Mouse (Mus musculus) forebrain, postnatal 0 days (tissue): ENCODE data around the gene Ltb. TPM values are rescaled to one million over a fixed set of nuclear protein-coding genes. Genes with fewer than 3 reads are reported as not detected.

Source experiments
- ATAC-seq: fragments of 200-750 bp; cut with Nextera tagmentation; 2 replicates; pipeline ENCODE4 v1.8.0; 2017; ENCODE audit warnings: mild to moderate bottlenecking, moderate library complexity
- DNase-seq: peaks from one replicate; pipeline ENCODE4 v3.0.0-alpha.2; 2015
- H3K27ac ChIP-seq: fragments of 300-500 bp; sonication (generic); 2 replicates; pipeline ENCODE4 v1.5.1; 2014; ENCODE audit warnings: low read depth, mild to moderate bottlenecking, antibody characterized with exemption, low read length, moderate library complexity, mixed read lengths
- H3K27me3 ChIP-seq: fragments of 300-500 bp; sonication (generic); 2 replicates; pipeline ENCODE4 v1.6.1; 2014; ENCODE audit warnings: mild to moderate bottlenecking, low read length, mixed read lengths; ENCODE audit not compliant: insufficient read depth
- H3K36me3 ChIP-seq: fragments of 300-500 bp; sonication (generic); 2 replicates; pipeline ENCODE4 v1.6.1; 2014; ENCODE audit warnings: mild to moderate bottlenecking, moderate library complexity; ENCODE audit not compliant: insufficient read depth
- H3K4me1 ChIP-seq: fragments of 300-500 bp; sonication (generic); 2 replicates; pipeline ENCODE4 v1.6.1; 2014; ENCODE audit warnings: antibody characterized with exemption; ENCODE audit not compliant: insufficient read depth
- H3K4me2 ChIP-seq: fragments of 300-500 bp; sonication (generic); 2 replicates; pipeline ENCODE4 v1.6.1; 2014; ENCODE audit warnings: low read depth, mild to moderate bottlenecking, moderate library complexity
- H3K4me3 ChIP-seq: fragments of 300-500 bp; sonication (generic); 2 replicates; pipeline ENCODE4 v1.5.1; 2014; ENCODE audit warnings: low read depth, low read length, mixed read lengths
- H3K9ac ChIP-seq: fragments of 300-500 bp; sonication (generic); 2 replicates; pipeline ENCODE4 v1.6.1; 2014; ENCODE audit warnings: mild to moderate bottlenecking
- H3K9me3 ChIP-seq: fragments of 300-500 bp; sonication (generic); 2 replicates; pipeline ENCODE4 v1.6.1; 2016; ENCODE audit warnings: low read length
- CTCF ChIP-seq: sonication (generic); IDR thresholded peaks from 2 replicates; pipeline ENCODE4 v1.5.1; 2016; ENCODE audit warnings: antibody characterized with exemption, control low read depth, low read depth
- WGBS: fragments of 180-500 bp; shearing (Covaris S2); extraction: QIAGEN DNeasy Blood & Tissue Kit; methylation state at CpG from one replicate; pipeline ENCODE4 v1.1.7; 2014; 5-methylcytosine and 5-hydroxymethylcytosine counted together
- polyA plus RNA-seq: library from polyadenylated mRNA; unstranded; fragments of >200 nt; fragmentation: Nextera tagmentation; extraction: Ambion mirVana; gene quantifications from 2 replicates; pipeline ENCODE4 v1.2.1, GENCODE M21; 2015
- total RNA-seq: library from RNA; depleted of rRNA; stranded (reverse); fragments of >200 nt; gene quantifications from 2 replicates; pipeline ENCODE4 v1.2.3, GENCODE M21; 2014; rRNA removed

Ltb gene
- total RNA-seq (0.76 and 1.1 TPM in 2 replicates), polyA plus RNA-seq (0.64 and 1.1 TPM in 2 replicates)

- no peak for TF ChIP-seq CTCF
- H3K4me3 ChIP-seq: peak within 1 kb of the TSS; percentile 38; the same call in 1 of the 2 replicates
Observed at GRCm38 (mm10) chr17:35193881-35194843, at the start of gene Ltb. Gene Ltb (plus strand): TSS chr17:35194439.

DNA sequence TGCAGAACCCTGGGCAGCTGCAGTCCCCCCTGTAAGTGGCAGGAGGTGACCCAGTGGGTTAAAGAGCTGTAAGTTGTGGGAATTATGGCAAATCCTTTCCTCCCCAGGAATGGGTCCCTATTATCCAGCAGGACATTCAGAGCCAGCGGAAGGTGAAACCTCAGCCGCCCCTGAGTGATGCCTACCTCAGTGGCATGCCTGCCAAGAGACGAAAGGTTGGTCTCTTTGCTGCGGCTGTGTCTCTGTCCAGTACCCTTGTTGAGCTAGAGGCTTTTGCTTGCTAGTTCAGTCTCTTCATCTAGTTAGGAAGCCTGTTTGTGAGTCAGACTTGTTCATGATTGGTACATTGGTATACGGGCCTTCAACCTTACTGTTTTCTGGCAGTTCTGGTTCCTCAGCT is 48.1 kb upstream of the Ltb start:
- H3K9me3 ChIP-seq: no peaks in the 10 kb centered on the region
- no peak overlapping the region for H3K4me2 ChIP-seq
- WGBS: 83% methylated on average over 5 of the region's 5 CpGs
- peaks cover 97% of the 10 kb centered on the region for H3K36me3 ChIP-seq
- no peaks in the 10 kb centered on the region for H3K4me1 ChIP-seq
- no peaks in the 10 kb centered on the region for H3K27me3 ChIP-seq
- DNase-seq (peak; percentile 22), ATAC-seq (no peak)
- H3K4me3 ChIP-seq: no peak overlapping the region
- TF ChIP-seq CTCF: no peak
- no peak overlapping the region for H3K27ac ChIP-seq
- no peak overlapping the region for H3K9ac ChIP-seq

More at GRCm38 (mm10) chr17:35193881-35194843, at the start of gene Ltb:
- no peak within 1 kb of the TSS for H3K27ac ChIP-seq
- 76% methylated on average over 28 of the region's 28 CpGs for WGBS
- H3K9me3 ChIP-seq: no peaks in the 10 kb centered on the region
- 0 out of 2 replicates have a peak, but pooled peaks cover 10% of the 10 kb centered on the region for H3K4me1 ChIP-seq
- peak within 1 kb of the TSS; percentile 64; the same call in 1 of the 2 replicates for H3K4me2 ChIP-seq
- no peak within 1 kb of the TSS for H3K9ac ChIP-seq
- DNase-seq: no peak
- no peak for ATAC-seq
- H3K27me3 ChIP-seq: peaks cover 12% of the 10 kb centered on the region
- H3K36me3 ChIP-seq: no peaks in the 10 kb centered on the region

- Histone ChIP-seq H3K36me3 (peaks cover 97% of the 10 kb centered on the region), H3K27ac (no peak overlapping the region), H3K27me3 (no peaks in the 10 kb centered on the region), H3K9ac (no peak overlapping the region), H3K9me3 (no peaks in the 10 kb centered on the region), H3K4me3 (no peak overlapping the region), H3K4me1 (no peaks in the 10 kb centered on the region), H3K4me2 (no peak overlapping the region)
- no peak for TF ChIP-seq CTCF
- ATAC-seq: no peak
- WGBS: 51% methylated on average over 3 of the region's 3 CpGs
- peak; percentile 36 for DNase-seq
Observed at GRCm38 (mm10) chr17:35147348-35147747, 46.9 kb upstream of the Ltb start.

DNA sequence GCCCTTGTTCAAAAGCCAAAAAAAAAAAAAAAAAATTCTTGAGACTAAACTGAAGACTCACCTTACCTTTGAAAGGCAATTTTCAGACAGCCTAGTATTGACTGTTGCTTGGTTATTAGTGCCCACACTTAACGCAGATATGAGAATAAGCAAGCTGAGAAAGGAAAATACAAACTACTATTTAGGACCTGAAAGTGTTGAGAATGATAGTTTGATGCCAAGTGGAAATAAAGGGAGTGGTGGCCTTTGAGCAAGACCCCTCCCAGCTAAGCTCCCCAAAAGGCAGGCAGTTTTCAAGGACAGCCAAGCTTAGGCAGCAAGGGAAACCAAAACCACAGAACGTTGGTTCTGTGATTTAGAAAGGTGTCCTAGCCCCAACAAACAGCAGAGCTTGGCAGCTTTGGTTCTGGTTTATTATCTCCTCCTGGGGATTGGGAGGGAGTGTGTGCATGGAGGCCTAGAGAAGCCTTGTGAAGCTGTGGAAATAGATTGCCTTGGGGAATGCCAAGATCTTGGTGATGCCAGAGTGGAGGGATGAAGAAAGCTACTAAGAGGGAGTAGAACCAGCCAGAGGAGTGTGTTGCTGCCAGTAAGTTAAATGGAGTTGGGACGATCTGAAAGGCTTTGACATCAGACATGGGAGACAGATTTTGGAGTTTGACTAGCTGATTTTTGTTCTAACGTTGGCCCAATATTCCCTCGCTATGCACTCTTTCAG is 46.2 kb upstream of the Ltb start:
- Histone ChIP-seq H3K27me3 (no peaks in the 10 kb centered on the region), H3K27ac (no peak overlapping the region), H3K9me3 (no peaks in the 10 kb centered on the region), H3K36me3 (peaks cover 97% of the 10 kb centered on the region), H3K4me3 (no peak overlapping the region), H3K9ac (no peak overlapping the region), H3K4me1 (no peaks in the 10 kb centered on the region), H3K4me2 (no peak overlapping the region)
- no peak for TF ChIP-seq CTCF
- WGBS: 55% methylated on average over 5 of the region's 5 CpGs
- ATAC-seq (no peak), DNase-seq (peak; percentile 44)

DNA sequence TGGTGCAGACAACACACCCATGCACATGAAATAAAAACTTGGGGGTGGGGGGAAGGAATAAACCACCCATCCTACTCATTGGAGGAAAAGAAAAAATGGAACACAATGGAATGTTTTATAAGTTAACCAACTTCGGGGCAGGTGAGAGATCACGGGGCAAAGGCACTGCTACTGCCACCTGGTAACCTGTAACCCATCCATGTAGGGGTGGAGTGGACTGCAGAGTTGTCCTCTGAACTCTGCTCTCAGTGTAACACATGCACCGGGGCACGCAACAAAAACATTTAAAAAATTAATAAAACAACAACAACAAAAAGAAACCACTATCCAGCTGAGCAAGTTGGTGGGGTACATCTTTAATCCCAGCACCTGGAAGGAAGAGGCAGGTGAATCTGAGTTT is 42.1 kb upstream of the Ltb start:
- ATAC-seq (no peak), DNase-seq (no peak)
- WGBS: 93% methylated on average over 4 of the region's 4 CpGs
- no peak for TF ChIP-seq CTCF
- no peak overlapping the region for H3K4me2 ChIP-seq
- peaks cover 98% of the 10 kb centered on the region for H3K36me3 ChIP-seq
- no peak overlapping the region for H3K27ac ChIP-seq
- no peaks in the 10 kb centered on the region for H3K4me1 ChIP-seq
- no peaks in the 10 kb centered on the region for H3K27me3 ChIP-seq
- no peak overlapping the region for H3K9ac ChIP-seq
- no peak overlapping the region for H3K4me3 ChIP-seq
- H3K9me3 ChIP-seq: no peaks in the 10 kb centered on the region

GRCm38 (mm10) chr17:35153077-35153476 is 41.2 kb upstream of the Ltb start:
- TF ChIP-seq CTCF: no peak
- H3K27me3 ChIP-seq: no peaks in the 10 kb centered on the region
- no peak for ATAC-seq
- no peak overlapping the region for H3K4me3 ChIP-seq
- DNase-seq: no peak
- no peak overlapping the region for H3K9ac ChIP-seq
- no peaks in the 10 kb centered on the region for H3K9me3 ChIP-seq
- peaks cover 98% of the 10 kb centered on the region for H3K36me3 ChIP-seq
- WGBS: 90% methylated on average over 9 of the region's 9 CpGs
- no peak overlapping the region for H3K27ac ChIP-seq
- no peaks in the 10 kb centered on the region for H3K4me1 ChIP-seq
- H3K4me2 ChIP-seq: no peak overlapping the region
